Mouse (Mus musculus): ENCODE measurements at regions not wholly inside any gene's neighbourhood (a gene's known extent, or its start where the extent isn't known, plus 50 kb on each side); places are given as distances from the start of the nearest gene placed in this dataset.

GRCm38 (mm10) chr2:52804106-52804825 lies 53.4 kb upstream of the Fmnl2 start:
- DNase-seq, result peak; percentile 65 to 73

GRCm38 (mm10) chr2:52804826-52805149 lies 52.9 kb upstream of the Fmnl2 start:
- peak in 1 of 2 experiments; percentile 4 for DNase-seq

GRCm38 (mm10) chr2:52807826-52808225 lies 49.8 kb upstream of the Fmnl2 start:
- no peak for DNase-seq

All from kidney, postnatal 36 days (tissue).